Mouse (Mus musculus): Measurements from ENCODE around the gene Srpx. TPM values are rescaled to one million over a fixed set of nuclear protein-coding genes. Genes with fewer than 3 reads are reported as not detected.
A peak's percentile ranks its signal among the peaks of the same experiment; 100 is the strongest.

Gene Srpx
- polyA plus RNA-seq, 1 experiment from 2014 or later = 3.1 TPM

- no peak overlapping the region for H3K4me2 ChIP-seq (ENCODE audit: low read length)
- no peaks in the 10 kb centered on the region for H3K4me1 ChIP-seq (ENCODE audit: control insufficient read depth, insufficient read depth, low read length)
- ATAC-seq (ENCODE audit: low FRiP score, low TSS enrichment) = no peak
- no peaks in the 10 kb centered on the region for H3K36me3 ChIP-seq (ENCODE audit: control insufficient read depth, insufficient read depth, low read length)
- H3K27me3 ChIP-seq (ENCODE audit: control insufficient read depth, insufficient read depth, low read length) = no peaks in the 10 kb centered on the region
- H3K9ac ChIP-seq (replicated peaks; ENCODE audit: low read length) = no peak overlapping the region
- H3K27ac ChIP-seq (replicated peaks; ENCODE audit: low read depth, low read length) = no peak overlapping the region
- no peaks in the 10 kb centered on the region for H3K9me3 ChIP-seq (ENCODE audit: control insufficient read depth, low read length)
- H3K4me3 ChIP-seq (replicated peaks; ENCODE audit: low read depth, low read length) = no peak overlapping the region
- peak; percentile 1 for DNase-seq
These were observed 107.3 kb downstream of the Srpx start for GRCm38 (mm10) chrX:10010202-10010601.

- no peak for ATAC-seq (ENCODE audit: low FRiP score, low TSS enrichment)
- H3K4me2 ChIP-seq (ENCODE audit: low read length) = no peak overlapping the region
- H3K9me3 ChIP-seq (ENCODE audit: control insufficient read depth, low read length) = no peaks in the 10 kb centered on the region
- WGBS = 96% methylated on average over 1 of the region's 1 CpGs
- DNase-seq = no peak
- no peak overlapping the region for H3K9ac ChIP-seq (replicated peaks; ENCODE audit: low read length)
- no peak overlapping the region for H3K27ac ChIP-seq (replicated peaks; ENCODE audit: low read depth, low read length)
- no peaks in the 10 kb centered on the region for H3K36me3 ChIP-seq (ENCODE audit: control insufficient read depth, insufficient read depth, low read length)
- H3K4me3 ChIP-seq (replicated peaks; ENCODE audit: low read depth, low read length) = no peak overlapping the region
- no peaks in the 10 kb centered on the region for H3K27me3 ChIP-seq (ENCODE audit: control insufficient read depth, insufficient read depth, low read length)
- H3K4me1 ChIP-seq (ENCODE audit: control insufficient read depth, insufficient read depth, low read length) = no peaks in the 10 kb centered on the region
These were observed 109.7 kb downstream of the Srpx start for GRCm38 (mm10) chrX:10007675-10008270.

GRCm38 (mm10) chrX:10005946-10006345 lies 111.6 kb downstream of the Srpx start:
- no peaks in the 10 kb centered on the region for H3K36me3 ChIP-seq (ENCODE audit: control insufficient read depth, insufficient read depth, low read length)
- H3K4me3 ChIP-seq (replicated peaks; ENCODE audit: low read depth, low read length) = no peak overlapping the region
- H3K4me1 ChIP-seq (ENCODE audit: control insufficient read depth, insufficient read depth, low read length) = no peaks in the 10 kb centered on the region
- ATAC-seq (ENCODE audit: low FRiP score, low TSS enrichment) = no peak
- H3K27ac ChIP-seq (replicated peaks; ENCODE audit: low read depth, low read length) = no peak overlapping the region
- H3K9ac ChIP-seq (replicated peaks; ENCODE audit: low read length) = no peak overlapping the region
- H3K4me2 ChIP-seq (ENCODE audit: low read length) = no peak overlapping the region
- no peaks in the 10 kb centered on the region for H3K27me3 ChIP-seq (ENCODE audit: control insufficient read depth, insufficient read depth, low read length)
- no peaks in the 10 kb centered on the region for H3K9me3 ChIP-seq (ENCODE audit: control insufficient read depth, low read length)
- 78% methylated on average over 1 of the region's 1 CpGs for WGBS
- DNase-seq = no peak

DNA sequence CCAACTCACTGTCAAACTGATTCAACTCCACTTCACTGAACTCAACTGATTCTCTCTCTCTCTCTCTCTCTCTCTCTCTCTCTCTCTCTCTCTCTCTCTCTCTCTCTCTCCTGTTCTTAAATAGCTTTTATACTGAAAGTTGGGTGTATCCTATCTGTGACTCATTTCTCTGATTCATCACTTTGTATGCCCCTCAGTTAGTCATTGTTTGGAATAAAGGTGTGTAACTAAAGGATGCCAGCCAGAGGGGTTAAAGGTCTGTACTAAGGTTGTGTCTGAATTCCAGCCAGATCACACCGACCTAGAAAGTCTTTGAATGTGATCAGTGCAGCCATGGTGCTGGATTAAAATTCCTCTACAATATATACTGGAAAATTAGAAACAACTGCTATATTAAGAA lies 116.8 kb downstream of the Srpx start:
- H3K4me3 ChIP-seq (replicated peaks; ENCODE audit: low read depth, low read length) = no peak overlapping the region
- no peaks in the 10 kb centered on the region for H3K36me3 ChIP-seq (ENCODE audit: control insufficient read depth, insufficient read depth, low read length)
- H3K4me2 ChIP-seq (ENCODE audit: low read length) = no peak overlapping the region
- H3K9me3 ChIP-seq (ENCODE audit: control insufficient read depth, low read length) = no peaks in the 10 kb centered on the region
- WGBS = 83% methylated on average over 1 of the region's 1 CpGs
- ATAC-seq (ENCODE audit: low FRiP score, low TSS enrichment) = no peak
- H3K27me3 ChIP-seq (ENCODE audit: control insufficient read depth, insufficient read depth, low read length) = no peaks in the 10 kb centered on the region
- no peaks in the 10 kb centered on the region for H3K4me1 ChIP-seq (ENCODE audit: control insufficient read depth, insufficient read depth, low read length)
- no peak overlapping the region for H3K27ac ChIP-seq (replicated peaks; ENCODE audit: low read depth, low read length)
- DNase-seq = no peak
- H3K9ac ChIP-seq (replicated peaks; ENCODE audit: low read length) = no peak overlapping the region

Other genes starting within 250 kb of the Srpx start
- gene Sytl5, start 232.1 kb downstream of the Srpx start, polyA plus RNA-seq (2014; fragmentation: Nextera tagmentation; extraction: Ambion mirVana) = 0.21 and 0.31 TPM in 2 replicates
- gene Rpgr, start 99.2 kb upstream of the Srpx start, polyA plus RNA-seq (2014; fragmentation: Nextera tagmentation; extraction: Ambion mirVana) = 38.1 and 39.6 TPM in 2 replicates
- gene Otc, start 134.6 kb upstream of the Srpx start, polyA plus RNA-seq (2014; fragmentation: Nextera tagmentation; extraction: Ambion mirVana) = 0.15 TPM in 1 of 2 replicates, not detected in the other